Mouse (Mus musculus): Measurements from ENCODE around the gene Stard10.
A peak's percentile ranks its signal among the peaks of the same experiment; 100 is the strongest.

The Stard10 gene

DNA sequence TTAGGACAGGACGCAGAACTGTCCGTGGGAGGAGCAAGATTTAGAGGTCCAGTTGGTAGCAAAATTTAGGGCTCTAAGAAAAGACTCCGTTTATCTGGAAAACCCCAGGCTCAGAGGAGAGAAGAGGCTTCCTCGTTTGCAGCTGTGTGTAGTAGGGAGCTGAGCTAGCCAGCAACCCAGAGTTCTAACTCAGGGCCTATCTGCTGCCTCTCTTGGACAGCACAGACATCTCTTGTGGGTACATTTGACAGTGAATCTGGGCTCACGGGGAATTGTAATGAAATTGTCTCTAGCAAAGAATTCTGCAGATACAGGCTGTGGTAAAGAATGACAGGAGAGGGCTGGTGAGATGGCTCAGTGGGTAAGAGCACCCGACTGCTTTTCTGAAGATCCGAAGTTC, 14.2 kb upstream of the Stard10 start:
- no peak for DNase-seq (ENCODE audit: low spot score)

- no peak for DNase-seq (ENCODE audit: low spot score)
Observed at GRCm38 (mm10) chr7:101306841-101307240, 10.0 kb upstream of the Stard10 start.

DNA sequence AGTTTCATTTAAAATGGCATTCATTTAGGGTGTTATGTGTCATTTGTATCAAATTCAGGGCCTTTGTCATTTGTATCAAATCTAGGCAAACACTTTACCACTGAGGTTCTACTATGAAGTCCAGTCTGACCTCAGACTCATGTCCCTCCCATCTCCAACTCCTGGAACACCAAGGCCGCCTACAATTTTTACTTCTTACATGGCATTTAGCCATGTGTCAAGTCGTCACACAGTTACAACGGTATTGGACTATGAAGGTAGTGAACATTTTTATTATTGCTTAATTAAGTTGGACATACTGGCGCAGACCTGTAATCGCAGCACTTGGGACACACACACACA, 6.9 kb upstream of the Stard10 start:
- DNase-seq (ENCODE audit: low spot score): no peak

DNA sequence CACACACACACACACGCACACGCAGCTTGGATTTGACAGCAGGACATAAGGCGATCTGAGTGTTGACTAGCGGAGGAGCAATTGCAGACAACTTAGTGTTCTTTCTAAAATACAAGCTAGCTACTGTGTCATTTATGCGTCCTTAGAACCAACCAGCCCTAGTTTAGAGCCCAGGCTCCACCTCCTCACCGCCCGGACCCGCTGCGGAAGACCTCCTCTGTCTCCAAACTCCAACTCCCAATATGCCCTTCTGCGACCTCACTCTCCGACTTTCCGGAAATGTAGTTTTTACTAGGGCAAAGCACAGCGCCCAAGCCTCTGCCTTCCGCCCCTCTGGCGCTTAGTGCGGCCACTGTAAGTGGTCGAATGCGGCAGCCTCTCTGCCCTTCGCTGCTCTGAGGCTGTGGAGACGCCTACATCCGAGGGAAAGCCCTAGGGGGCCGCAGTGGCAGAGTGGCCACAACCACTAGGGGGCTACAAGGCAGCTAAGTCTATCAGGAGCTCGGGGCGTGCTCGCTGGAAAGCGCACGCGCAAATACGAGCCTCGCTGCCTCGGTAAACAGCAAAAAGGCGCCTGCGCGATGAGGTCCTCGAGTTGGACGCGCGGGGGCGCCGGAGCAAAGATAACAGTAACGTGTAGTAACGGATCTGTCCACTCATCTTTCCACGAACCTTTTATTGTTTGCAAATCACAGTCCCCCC, 6.4 kb upstream of the Stard10 start:
- DNase-seq (ENCODE audit: low spot score): peak; percentile 95

DNA sequence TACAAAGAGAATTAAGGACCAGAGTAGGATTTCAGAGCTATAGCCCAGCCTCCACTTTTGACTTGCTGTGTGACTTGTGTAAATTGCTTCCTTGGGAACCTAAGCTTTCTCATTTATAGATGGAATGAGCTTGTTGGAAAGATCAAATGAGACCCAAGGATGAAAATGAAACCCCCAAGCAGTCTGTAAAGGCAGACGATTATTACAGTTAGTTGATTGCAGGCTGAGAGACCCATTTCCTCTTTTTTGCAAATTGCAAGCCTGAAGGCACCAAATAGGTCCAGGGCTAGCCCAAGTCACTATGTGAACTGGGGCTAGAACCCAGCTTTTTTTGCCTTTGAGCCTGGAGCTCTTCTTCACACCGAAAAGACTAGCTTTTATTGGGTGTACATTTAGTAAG, 5.8 kb upstream of the Stard10 start:
- no peak for DNase-seq (ENCODE audit: low spot score)

GRCm38 (mm10) chr7:101313033-101313432, 3.9 kb upstream of the Stard10 start:
- no peak for DNase-seq (ENCODE audit: low spot score)

DNA sequence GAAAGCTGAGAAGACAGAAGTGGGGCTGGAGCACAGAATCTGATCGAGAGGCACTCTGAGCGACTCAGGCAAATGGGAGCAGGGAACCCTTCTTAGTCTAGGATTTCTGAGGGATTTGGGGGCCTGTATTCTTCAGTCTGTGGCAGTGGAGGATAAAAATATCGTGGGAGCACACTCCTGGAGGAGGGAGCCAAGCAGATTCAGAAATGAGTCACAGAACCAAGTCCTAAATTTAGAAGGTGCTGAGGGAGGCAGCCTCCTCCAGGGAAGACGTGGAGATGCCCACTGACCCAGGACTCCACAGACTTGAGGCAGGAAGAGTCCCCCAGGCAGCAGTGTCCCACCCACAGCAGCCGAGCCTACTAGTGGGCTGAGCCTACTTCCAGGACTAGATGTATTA, 2.5 kb upstream of the Stard10 start:
- DNase-seq (ENCODE audit: low spot score): no peak

DNA sequence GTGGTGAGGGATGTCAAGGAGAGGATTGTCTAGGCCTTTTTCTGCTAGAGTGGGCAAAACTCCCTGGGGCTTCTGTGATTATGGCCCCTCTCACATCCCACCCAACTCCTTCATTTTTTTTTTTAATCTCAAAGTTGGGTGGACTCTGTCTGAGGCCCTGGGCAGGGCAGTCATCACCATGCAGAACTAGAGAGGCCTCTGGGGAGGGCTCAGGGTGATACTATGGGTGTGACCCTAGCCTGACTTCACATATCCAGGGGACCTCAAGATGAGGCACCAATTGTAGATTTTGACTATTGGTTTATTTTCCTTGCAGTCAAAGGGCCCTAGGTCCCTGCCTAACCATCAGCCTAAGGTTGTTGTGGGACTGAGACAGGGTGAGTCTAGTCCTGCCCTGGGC, 1.2 kb upstream of the Stard10 start:
- DNase-seq (ENCODE audit: low spot score): no peak

DNA sequence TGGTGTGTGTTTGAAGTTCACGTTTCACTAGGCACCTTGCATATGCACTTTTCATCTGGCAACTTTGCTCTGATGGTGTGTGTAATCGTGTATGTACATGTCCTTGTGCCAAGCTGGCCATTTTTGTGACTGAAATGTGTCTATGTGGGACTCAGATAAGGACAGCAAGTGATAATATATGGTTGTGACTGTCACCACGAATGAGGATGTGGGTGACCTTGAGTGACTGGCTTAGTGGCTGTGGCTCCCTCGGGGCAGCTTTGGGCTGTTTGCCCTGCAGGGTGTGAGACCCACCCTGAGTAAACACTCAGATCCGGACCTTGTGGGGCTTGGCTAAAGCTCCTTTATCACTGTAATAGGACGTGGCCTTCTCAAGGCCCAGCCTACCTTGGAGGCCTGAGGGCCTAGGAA, 290 bp upstream of the Stard10 start:
- no peak for DNase-seq (ENCODE audit: low spot score)

GRCm38 (mm10) chr7:101318848-101319247, 2.0 kb downstream of the Stard10 start:
- DNase-seq (ENCODE audit: low spot score): no peak

DNA sequence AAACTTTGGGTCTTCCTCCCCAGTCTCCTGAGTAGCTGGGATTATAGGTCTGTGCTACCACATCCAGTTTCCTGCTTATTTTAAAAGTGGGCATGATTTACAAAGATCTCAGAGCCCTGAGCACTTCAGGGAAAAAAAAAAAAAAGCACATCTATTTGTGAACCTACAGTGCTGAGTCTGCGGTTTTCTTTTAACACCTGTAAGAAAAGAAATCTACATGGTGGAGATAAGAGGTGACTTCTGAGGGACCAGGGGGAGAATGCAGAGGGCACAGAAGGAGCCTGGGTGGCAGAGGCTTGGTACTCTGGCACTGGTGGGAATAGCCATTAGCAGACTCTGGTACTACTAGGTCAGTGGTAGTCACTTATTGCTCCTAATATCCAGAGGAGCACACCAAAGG, 2.9 kb downstream of the Stard10 start:
- no peak for DNase-seq (ENCODE audit: low spot score)

- no peak for DNase-seq (ENCODE audit: low spot score)
Observed at GRCm38 (mm10) chr7:101320399-101321217, 3.7 kb downstream of the Stard10 start.

DNA sequence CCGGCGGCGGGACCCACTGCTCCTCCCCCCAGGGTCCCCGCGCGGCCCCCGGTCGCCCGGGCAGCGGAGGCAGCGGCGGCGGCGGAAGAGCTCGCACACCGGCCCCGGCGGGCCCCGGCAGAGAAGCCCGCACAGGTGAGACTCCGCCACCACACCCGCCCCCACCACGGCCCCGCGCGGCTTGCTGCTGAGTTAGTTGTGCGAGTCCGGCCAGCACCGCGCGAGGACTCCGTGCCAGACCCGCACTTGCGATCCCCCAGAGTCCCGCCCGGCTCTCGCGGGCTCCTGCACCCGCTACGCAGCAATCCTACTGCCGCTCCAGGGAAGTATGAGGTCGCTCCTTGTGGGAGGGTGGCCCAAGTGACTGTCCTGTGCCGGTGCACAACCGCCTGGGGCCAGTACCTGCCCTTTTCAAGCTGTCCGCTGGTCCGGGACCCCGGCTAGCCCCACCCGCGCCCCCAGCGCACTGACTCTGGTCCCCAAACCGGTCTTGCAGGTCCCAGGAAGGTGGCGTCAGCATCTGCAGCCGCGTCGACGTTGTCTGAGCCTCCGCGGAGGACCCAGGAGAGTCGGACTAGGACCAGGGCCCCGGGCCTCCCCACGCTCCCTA, 4.4 kb downstream of the Stard10 start:
- DNase-seq (ENCODE audit: low spot score): no peak

DNA sequence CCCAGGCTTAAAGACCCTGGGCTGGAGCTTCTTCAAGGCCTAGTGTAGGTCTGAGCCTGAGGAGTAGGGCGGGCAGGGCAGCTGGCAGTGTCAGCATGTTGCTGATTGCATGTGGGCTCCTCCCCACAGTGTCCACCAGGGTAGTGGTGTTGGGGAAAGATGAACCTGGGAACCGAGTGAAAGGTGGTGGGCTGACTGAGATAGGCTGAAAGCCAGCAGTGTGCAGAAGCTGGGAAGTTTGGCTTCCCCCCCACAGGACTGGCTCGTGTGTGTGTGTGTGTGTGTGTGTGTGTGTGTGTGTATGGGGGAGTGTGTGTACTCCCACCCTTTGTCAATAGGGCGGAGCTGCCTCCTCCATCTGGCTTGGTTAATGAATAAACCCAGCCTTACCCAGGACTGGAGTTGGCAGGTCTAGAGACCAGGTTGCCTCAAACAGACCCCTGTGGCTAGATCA, 6.3 kb downstream of the Stard10 start:
- no peak for DNase-seq (ENCODE audit: low spot score)

DNA sequence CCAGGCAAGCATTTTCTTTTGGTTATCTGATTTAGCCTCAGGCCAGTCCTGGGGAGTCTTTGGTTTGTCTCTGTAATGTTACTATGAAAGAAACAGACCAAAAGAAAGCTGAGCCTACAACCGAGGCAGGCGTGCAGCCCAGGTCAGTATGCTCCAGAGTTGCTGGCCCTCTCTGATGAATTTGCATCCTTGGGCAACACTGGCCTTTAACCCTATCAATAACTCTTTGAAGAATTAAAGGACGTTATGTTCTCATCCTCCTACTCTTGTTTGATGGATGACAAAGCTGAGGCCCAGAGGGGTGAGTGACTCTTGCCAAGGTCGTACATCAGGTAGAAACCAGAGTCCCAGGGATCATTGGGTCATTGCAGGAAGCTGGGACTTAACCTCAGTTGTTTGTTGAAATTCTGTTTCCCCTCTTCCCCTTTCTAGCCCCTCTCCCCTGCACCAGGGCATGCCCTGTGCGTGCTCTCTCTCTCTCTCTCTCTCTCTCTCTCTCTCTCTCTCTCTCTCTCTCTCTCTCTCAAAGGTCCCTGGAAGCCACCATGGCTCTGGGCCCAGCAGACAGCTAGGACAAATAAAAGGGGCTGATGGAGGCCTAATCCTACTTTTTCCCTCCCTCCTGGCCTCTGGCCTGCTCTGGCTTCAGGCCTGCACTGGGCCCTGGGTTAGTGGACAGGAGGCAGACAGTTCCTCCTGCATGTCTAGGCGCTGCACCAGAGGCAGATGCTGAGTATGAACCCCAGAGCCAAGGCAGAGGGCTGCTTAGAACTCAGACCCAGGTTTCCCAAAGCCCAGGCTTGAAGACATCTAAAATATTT, 7.5 kb downstream of the Stard10 start:
- DNase-seq (ENCODE audit: low spot score): peak; percentile 30

DNA sequence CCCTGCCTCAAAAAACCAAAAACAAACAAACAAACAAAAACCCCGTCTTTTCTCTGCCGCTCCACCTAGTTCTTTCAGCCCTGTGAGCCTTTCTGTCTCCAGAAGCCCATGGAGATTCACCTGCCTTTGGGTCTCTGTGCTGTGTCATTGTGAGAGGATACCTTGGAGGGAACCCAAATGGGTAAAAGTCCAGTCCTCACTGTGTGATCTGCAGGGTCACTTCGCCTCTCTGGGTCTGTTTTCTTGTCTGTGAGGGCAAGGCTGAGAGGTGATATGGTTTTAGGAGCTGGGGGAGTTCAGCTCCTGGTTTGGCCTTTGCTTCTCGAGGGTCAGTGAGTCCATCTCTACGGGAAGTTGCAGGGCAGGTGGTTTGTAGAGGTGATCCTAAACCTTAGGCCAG, 9.1 kb downstream of the Stard10 start:
- no peak for DNase-seq (ENCODE audit: low spot score)

GRCm38 (mm10) chr7:101327263-101327662, 10.4 kb downstream of the Stard10 start:
- DNase-seq (ENCODE audit: low spot score): no peak

DNA sequence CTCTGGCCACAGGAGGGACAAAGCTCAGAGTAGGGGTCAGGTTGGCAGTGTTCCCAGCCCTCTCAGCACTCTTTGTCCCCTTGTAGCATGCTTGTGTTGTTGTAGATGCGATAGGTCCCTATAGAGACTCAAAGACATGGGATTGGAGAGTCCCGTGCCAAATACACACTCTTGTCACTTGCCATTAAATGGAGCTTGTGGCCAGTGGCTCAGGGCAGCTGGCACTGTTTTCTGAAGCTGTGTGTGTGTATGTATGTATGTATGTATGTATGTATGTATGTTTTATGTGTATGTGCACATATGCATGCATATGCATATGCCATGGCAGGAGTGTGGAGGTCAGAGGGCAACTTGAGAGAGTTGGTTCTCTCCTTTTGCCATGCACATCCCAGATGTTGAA, 10.9 kb downstream of the Stard10 start:
- no peak for DNase-seq (ENCODE audit: low spot score)

DNA sequence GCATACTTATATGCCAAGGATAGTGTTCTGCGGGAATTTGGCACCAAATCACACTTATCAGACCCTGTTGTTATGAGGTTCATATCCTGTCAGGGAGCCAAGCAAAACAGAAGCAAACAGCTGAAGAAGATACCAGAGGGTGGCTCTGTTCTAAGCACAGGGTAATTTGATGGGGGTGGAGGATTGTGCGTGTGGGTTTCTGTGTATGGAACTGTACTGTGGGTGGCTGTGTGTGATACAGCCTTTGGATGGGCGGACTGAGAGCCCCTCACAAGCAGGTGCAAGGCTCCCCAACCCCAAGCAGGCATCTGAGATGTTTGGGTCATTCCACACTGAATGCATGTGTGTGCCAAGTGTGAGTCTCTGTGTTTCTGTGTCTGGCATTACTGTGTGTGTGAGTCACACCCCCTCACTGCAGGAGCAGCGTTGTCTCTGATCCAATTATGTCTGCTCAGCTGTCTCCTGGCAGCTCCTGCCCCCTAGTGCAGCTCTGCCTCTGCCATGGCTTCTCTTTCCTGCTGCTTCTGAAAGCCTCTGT, 11.8 kb downstream of the Stard10 start:
- DNase-seq (ENCODE audit: low spot score): no peak

DNA sequence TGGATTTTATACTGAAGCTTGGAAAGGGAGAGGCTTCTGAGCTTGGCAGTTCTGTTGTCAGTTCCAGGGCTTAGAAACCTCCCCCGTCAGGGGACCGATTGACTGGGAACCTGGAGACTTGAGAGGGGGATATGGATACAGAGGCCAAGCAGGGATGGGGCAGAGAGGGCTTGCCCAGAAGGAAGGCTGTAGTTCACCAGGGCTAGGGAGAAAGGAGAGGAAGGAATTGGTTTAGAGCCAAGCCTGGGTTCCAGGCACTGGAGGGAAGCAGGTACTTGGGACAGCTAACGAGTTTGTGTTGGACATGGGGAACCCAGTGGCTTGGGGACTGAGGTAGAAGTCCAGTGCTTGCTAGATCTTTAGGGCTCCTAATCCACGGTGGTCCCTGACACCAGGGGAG, 12.7 kb downstream of the Stard10 start:
- DNase-seq (ENCODE audit: low spot score): no peak

DNA sequence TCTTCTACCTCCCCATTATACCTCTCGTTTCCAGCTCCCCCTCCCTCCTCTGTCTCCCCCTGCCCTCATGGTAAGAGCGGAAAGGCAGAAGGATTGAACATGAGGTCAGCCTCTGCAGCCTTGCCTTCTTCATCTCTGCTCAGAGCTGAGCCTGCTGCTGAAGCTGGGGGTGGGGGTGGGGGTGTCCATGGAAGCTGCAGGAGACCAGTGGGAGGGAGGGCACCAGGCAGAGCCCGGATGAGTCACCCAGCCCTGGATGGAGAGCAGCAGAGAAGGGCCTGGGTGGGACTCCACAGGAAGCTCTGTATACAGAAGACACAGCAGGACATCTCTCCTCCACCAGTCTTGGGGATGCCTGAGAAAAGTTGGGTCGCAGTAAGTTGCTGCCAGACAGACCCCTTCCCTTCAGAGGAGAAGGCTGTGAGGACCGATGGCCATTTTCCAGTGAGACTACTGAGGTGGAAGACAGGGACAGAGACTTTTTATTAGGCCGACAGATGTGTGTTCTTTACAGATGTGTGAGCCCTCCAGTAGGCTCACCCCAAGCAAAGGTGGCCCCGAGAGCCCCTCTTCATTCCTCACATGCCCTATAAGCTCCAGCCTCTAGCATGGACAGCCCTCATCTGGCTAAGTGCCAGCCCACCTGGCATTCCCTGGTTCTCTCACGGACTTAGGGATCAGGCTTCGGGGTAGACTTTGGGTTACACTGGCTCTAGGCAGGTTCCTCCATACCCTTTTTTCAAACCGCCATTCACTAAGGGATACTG, 13.4 kb downstream of the Stard10 start:
- no peak for DNase-seq (ENCODE audit: low spot score)

All from adipocyte (in vitro differentiated cells).